Mouse (Mus musculus) liver, postnatal 0 days (tissue): ENCODE results near the gene Tsr2.

Experiments used
- CTCF ChIP-seq: sonication (generic); IDR thresholded peaks from 2 replicates; pipeline ENCODE4 v1.5.1; 2016; ENCODE audit warnings: antibody characterized with exemption, low read depth
- EP300 ChIP-seq: IDR thresholded peaks from 2 replicates; pipeline ENCODE4 v1.6.1; 2016; ENCODE audit warnings: antibody characterized with exemption, low read depth, mild to moderate bottlenecking

GRCm38 (mm10) chrX:151045850-151046249 is 50.5 kb downstream of the Tsr2 start, which contains the start of gene Fgd1:
- TF ChIP-seq CTCF: no peak
- TF ChIP-seq EP300: no peak
